Mouse (Mus musculus): ENCODE measurements at regions not wholly inside any gene's neighbourhood (a gene's known extent, or its start where the extent isn't known, plus 50 kb on each side); places are given as distances from the start of the nearest gene placed in this dataset.

GRCm38 (mm10) chr7:36940611-36941010 lies 242.7 kb downstream of the Tshz3 start:
- DNase-seq (ENCODE audit: low spot score) = no peak

- no peak for DNase-seq (ENCODE audit: low spot score)
Observed at GRCm38 (mm10) chr7:36945024-36945815, 247.3 kb downstream of the Tshz3 start.

GRCm38 (mm10) chr7:36949511-36949910 lies 251.6 kb downstream of the Tshz3 start:
- DNase-seq (ENCODE audit: low spot score) = no peak

GRCm38 (mm10) chr7:36955376-36955775 lies 257.5 kb downstream of the Tshz3 start:
- no peak for DNase-seq (ENCODE audit: low spot score)

GRCm38 (mm10) chr7:36958255-36958654 lies 260.3 kb downstream of the Tshz3 start:
- peak; percentile 56 for DNase-seq (ENCODE audit: low spot score)

- DNase-seq (ENCODE audit: low spot score) = no peak
Observed at GRCm38 (mm10) chr7:36971772-36972171, 273.9 kb downstream of the Tshz3 start.

- DNase-seq (ENCODE audit: low spot score) = no peak
Observed at GRCm38 (mm10) chr7:36973654-36974320, 275.9 kb downstream of the Tshz3 start.

- no peak for DNase-seq (ENCODE audit: low spot score)
Observed at GRCm38 (mm10) chr7:36974573-36974972, 276.7 kb downstream of the Tshz3 start.

GRCm38 (mm10) chr7:36975475-36975874 lies 277.6 kb downstream of the Tshz3 start:
- peak; percentile 13 for DNase-seq (ENCODE audit: low spot score)

GRCm38 (mm10) chr7:36977819-36978218 lies 279.9 kb downstream of the Tshz3 start:
- DNase-seq (ENCODE audit: low spot score) = no peak

GRCm38 (mm10) chr7:36989380-36989779 lies 291.5 kb downstream of the Tshz3 start:
- DNase-seq (ENCODE audit: low spot score) = no peak

GRCm38 (mm10) chr7:37004601-37005000 lies 306.7 kb downstream of the Tshz3 start:
- peak; percentile 20 for DNase-seq (ENCODE audit: low spot score)

- DNase-seq (ENCODE audit: low spot score) = no peak
Observed at GRCm38 (mm10) chr7:37005701-37006100, 307.8 kb downstream of the Tshz3 start.

GRCm38 (mm10) chr7:37006921-37007320 lies 309.0 kb downstream of the Tshz3 start:
- DNase-seq (ENCODE audit: low spot score) = peak; percentile 24

- peak; percentile 46 for DNase-seq (ENCODE audit: low spot score)
Observed at GRCm38 (mm10) chr7:37011180-37011754, 313.3 kb downstream of the Tshz3 start.

GRCm38 (mm10) chr7:37020078-37020477 lies 322.2 kb downstream of the Tshz3 start:
- no peak for DNase-seq (ENCODE audit: low spot score)

- DNase-seq (ENCODE audit: low spot score) = no peak
Observed at GRCm38 (mm10) chr7:37024501-37025025, 326.6 kb downstream of the Tshz3 start.

- DNase-seq (ENCODE audit: low spot score) = no peak
Observed at GRCm38 (mm10) chr7:37064582-37065458, 366.9 kb downstream of the Tshz3 start.

GRCm38 (mm10) chr7:37077698-37078097 lies 379.8 kb downstream of the Tshz3 start:
- DNase-seq (ENCODE audit: low spot score) = no peak

- no peak for DNase-seq (ENCODE audit: low spot score)
Observed at GRCm38 (mm10) chr7:37078140-37078539, 380.2 kb downstream of the Tshz3 start.

- no peak for DNase-seq (ENCODE audit: low spot score)
Observed at GRCm38 (mm10) chr7:37089726-37090125, 391.8 kb downstream of the Tshz3 start.

All from gastrocnemius, adult 18-20 months (tissue).